Mouse (Mus musculus) frontal cortex, postnatal 25 days (tissue): Measurements from ENCODE around the gene Icmt.

ENCODE experiments used
- DNase-seq, 2 experiments: peaks; one replicate each; pipeline ENCODE4 v3.0.0; 2022; ENCODE audit warnings: low spot score in 2 of 2

Gene Icmt

DNA sequence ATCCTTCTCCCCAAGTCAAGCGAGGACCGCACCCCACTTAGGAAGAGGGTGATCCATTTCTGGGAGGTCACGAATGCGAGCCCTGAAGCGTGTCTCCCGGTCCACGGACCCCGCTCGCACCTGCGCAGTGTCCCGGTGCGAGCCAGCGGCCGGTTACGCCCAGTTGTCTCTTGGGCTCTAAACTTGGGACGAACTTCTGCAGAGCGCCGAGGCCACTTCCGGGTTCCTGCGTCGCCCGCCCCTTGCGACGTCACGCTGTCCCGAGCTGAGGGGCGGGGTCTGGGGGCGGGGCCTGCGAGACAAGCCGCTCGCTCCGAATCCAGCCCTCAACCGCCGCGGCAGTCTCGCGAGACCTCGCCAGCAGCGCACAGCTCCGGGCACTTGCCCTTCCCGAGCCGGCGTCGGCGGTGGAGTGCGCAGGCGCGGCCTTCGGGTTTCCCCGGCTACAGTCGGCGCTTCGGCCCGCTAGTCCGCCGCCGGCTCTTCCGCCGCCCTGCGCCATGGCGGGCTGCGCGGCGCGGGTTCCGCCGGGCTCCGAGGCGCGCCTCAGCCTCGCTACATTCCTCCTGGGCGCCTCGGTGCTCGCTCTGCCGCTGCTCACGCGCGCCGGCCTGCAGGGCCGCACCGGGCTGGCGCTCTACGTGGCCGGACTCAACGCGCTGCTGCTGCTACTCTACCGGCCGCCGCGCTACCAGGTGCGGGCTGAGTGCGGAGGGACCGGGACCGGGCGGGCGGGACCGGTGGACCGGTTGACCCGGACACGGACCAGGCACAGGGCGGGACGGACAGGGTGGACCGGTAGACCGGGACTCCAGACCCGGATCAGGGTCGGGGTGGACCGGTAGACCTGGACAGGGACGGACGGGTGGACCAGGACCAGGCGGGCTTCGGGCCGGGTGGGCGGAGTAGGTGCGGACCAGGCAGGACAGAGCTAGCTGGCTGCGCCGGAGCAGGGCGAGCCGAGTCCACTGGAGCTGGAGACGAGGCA is at the start of gene Icmt:
TSS of gene Icmt (plus strand) at position 354 of the 988 bp plus-strand sequence.
- peak; percentile 97 to 98 for DNase-seq

DNA sequence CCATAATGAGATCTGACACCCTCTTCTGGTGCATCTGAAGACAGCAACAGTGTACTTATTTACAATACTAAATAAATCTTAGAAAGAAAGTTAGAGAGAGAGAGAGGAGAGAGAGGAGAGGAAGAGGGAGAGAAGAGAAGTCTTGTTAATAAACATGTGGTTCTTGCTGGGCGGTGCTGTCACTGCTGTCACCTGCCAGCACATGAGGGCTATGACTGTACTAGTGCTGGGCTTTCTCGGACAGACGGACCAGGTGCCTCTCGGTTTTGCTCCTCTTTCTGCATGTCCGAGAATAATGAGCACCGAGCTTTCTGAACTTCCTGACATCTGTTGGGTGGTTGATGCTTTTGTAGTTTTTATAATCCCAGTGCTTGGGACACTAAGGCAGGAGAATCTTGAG is 46.4 kb upstream of the Icmt start:
- DNase-seq, result no peak

DNA sequence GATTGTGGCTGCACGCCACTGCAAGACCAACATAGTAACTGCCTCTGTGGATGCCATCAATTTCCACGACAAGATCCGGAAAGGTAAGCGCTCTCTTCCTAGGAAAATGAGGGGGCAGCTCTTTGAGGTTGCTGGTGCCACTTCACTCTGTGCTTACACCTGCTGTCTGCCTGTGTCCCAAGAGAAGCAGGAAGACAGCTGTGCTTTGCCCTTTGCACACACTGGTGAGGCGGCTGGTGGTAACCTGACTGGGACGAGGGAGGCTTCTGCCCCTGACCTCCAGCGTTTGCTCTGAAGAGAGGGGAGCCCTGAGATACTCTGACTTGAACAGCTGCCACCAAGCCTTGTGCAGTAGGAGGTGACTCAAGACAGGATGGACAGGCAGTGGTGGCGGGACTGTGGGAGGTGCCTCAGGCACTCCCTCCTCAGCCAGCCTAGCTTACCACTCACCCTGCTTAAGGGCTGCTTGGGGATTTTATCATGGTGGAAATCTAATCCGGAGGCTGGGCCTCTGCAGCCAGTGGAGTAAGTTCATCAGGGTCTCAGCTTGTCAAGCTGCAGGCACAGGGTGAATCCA is 43.8 kb upstream of the Icmt start:
- DNase-seq, result no peak

DNA sequence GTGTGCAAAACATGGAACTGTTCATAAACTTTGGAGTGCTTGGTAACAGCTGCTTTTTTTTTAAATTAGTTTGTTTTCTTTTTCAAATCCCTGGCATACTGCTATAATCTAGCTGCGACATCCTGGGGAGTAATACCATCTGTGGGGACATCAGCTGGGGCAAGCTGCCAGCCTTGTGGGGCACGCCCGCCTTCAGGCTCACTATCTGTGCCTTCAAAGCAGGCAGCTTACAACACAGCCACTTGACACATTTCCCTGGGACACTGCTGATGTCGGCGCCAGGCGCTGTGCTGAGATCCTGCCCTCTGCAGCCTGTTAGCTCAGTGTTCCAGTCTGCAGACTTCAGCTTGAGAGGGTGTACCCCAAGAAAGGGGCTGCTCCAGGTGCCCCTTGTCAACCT is 40.0 kb upstream of the Icmt start:
- no peak for DNase-seq

GRCm38 (mm10) chr4:152260451-152260850 is 36.6 kb upstream of the Icmt start:
- DNase-seq, result no peak

GRCm38 (mm10) chr4:152262187-152262586 is 34.8 kb upstream of the Icmt start:
- no peak for DNase-seq

GRCm38 (mm10) chr4:152263089-152263488 is 33.9 kb upstream of the Icmt start:
- no peak for DNase-seq

- DNase-seq, result no peak
These were observed 33.4 kb upstream of the Icmt start for GRCm38 (mm10) chr4:152263512-152264176.

GRCm38 (mm10) chr4:152264177-152264530 is 32.9 kb upstream of the Icmt start:
- no peak for DNase-seq

GRCm38 (mm10) chr4:152264867-152265568 is 32.0 kb upstream of the Icmt start:
- DNase-seq, result no peak

- DNase-seq, result no peak
These were observed 31.2 kb upstream of the Icmt start for GRCm38 (mm10) chr4:152265791-152266190.

- no peak for DNase-seq
These were observed 30.7 kb upstream of the Icmt start for GRCm38 (mm10) chr4:152266236-152266895.

GRCm38 (mm10) chr4:152267748-152268369 is 29.2 kb upstream of the Icmt start:
- DNase-seq, result no peak

DNA sequence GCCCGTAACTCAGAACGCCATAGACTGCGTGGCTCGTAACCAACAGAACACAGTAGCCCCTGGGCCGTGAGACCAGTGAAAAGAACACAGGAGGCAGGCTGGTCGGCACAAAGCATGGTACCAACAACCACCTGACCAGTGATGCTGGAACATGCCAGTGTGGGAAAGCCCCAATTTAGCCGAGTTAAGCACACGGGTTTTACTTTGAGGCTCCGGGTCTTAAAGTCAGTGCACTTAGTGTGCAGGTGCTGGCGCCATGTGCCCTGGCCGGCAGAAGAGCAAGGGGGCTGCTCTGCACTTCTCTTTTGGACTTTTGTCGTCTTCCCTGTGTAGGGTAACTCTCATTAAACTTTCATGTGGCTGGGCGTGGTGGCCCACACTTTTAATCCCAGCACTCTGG is 27.1 kb upstream of the Icmt start:
- no peak for DNase-seq

DNA sequence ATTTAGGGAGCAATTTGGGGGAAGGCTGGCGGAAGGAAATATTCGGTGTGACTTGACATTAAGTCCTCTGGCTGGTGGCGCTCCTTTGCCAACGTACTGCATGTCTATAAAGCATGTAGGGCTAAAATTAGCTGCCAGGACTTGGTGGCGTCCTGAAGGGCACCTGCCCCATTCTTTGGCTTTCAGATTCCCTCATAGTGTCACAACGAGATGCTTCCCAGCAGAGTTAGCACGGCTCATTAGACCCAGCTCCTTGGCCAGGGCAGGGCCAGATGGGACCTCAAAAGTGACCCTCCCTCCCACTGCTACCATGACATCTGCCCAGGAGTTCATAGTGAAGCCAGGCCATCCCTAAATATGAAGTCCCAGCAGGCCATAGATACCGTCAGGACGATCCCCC is 26.4 kb upstream of the Icmt start:
- DNase-seq, result no peak

DNA sequence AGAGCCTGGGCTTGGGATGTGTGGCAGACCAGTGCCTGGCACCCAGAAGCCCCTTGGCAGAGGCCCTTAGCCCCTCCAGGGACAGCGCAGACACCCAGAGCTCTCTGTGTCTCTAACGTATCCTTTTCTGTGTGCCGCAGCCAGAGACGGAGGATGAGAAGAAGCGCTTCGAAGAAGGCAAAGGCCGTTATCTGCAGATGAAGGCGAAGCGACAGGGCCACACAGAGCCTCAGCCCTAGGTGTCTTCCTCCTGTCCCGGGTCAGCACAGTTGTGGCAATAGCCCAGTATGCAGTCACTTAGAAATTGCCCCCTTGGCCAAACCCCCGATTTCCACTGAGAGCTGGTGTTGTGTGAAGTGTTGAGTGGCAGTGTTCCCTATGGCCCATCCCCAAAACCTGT is 25.7 kb upstream of the Icmt start:
- DNase-seq, result no peak

- no peak for DNase-seq
These were observed 25.0 kb upstream of the Icmt start for GRCm38 (mm10) chr4:152272006-152272405.

DNA sequence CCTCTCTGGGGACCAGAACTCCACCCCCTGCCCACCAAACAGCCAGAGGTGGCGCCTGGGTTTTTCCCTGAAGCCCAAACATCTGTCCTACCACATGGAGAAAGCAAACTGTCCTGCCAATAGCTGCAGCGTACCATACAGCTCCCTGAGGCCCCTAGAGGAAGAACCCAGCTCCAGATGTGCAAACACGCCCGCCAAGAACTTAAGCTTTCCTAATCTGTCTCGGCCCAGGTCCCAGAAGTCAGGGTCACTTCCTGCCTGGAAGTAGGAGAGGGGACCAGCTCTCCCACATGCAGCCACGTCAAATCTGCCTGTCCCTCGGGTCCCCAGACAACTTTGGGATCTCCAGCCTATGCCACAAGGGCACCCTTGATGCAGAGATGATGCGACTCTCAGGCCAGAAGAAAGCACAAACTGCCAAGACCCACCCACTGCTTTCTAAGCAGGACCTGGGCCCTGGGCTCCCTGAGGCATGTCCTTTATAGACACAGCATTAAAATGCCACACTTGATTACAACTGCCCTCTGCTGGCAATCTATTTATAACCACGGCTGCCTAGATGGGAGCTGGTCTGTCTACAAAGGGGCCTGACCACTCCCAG is 24.5 kb upstream of the Icmt start:
- DNase-seq, result no peak

DNA sequence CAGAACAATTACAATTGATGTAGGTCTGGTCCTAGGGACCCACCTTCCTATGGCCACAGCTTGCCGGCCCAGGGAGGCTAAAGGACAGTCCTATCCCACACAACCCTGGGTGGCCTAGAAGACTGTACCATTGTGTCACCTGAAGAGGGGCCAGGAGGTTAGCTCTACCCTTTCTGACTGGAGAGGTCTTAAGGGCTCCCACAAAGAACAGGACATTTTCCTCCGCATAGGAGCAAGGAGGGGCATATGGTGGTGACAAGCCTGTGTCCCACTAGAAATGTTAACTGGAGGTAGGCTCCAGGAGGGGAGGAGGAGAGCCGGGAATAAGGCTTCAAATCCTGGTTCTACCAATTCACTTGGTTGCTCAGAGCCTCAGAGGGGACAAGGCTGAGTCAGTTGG is 23.8 kb upstream of the Icmt start:
- no peak for DNase-seq

- DNase-seq, result no peak
These were observed 23.3 kb upstream of the Icmt start, which contains the start of gene Gpr153 for GRCm38 (mm10) chr4:152273621-152274236. Gene Gpr153, plus strand, starts transcription at chr4:152274232.
